Mouse (Mus musculus): ENCODE data around the gene Ddost. TPM values are rescaled to one million over a fixed set of nuclear protein-coding genes. Genes with fewer than 3 reads are reported as not detected.

Gene Ddost
- polyA plus RNA-seq, 1 experiment from 2014 or later, result 269 TPM

- 61% methylated on average over 7 of the region's 7 CpGs for WGBS (ENCODE audit: insufficient replicate concordance)
- Histone ChIP-seq H3K27ac (ENCODE audit: low read depth, low read length) (no peak overlapping the region), H3K9me3 (replicated peaks; ENCODE audit: control insufficient read depth, low read length) (no peaks in the 10 kb centered on the region), H3K9ac (ENCODE audit: low read depth, low read length) (no peak overlapping the region), H3K36me3 (ENCODE audit: control insufficient read depth, insufficient read depth, low read length) (no peaks in the 10 kb centered on the region), H3K4me3 (ENCODE audit: low read depth, low read length) (no peak overlapping the region), H3K27me3 (ENCODE audit: control insufficient read depth, insufficient read depth, low read length) (peaks cover 11% of the 10 kb centered on the region; the same call in 1 of the 2 replicates), H3K4me2 (no peak overlapping the region), H3K4me1 (ENCODE audit: control insufficient read depth, insufficient read depth, low read length) (no peaks in the 10 kb centered on the region)
- no peak for ATAC-seq (replicated peaks; ENCODE audit: insufficient number of reproducible peaks, low FRiP score, low TSS enrichment)
Observed at GRCm38 (mm10) chr4:138278346-138278745, 26.2 kb upstream of the Ddost start.

GRCm38 (mm10) chr4:138282834-138283233, 21.7 kb upstream of the Ddost start:
- Histone ChIP-seq H3K27ac (ENCODE audit: low read depth, low read length) (no peak overlapping the region), H3K4me3 (ENCODE audit: low read depth, low read length) (no peak overlapping the region), H3K9ac (ENCODE audit: low read depth, low read length) (no peak overlapping the region), H3K4me1 (ENCODE audit: control insufficient read depth, insufficient read depth, low read length) (no peaks in the 10 kb centered on the region), H3K9me3 (replicated peaks; ENCODE audit: control insufficient read depth, low read length) (no peaks in the 10 kb centered on the region), H3K36me3 (ENCODE audit: control insufficient read depth, insufficient read depth, low read length) (no peaks in the 10 kb centered on the region), H3K4me2 (no peak overlapping the region), H3K27me3 (ENCODE audit: control insufficient read depth, insufficient read depth, low read length) (0 out of 2 replicates have a peak, but pooled peaks cover 3% of the 10 kb centered on the region)
- WGBS (ENCODE audit: insufficient replicate concordance), result 22% methylated on average over 4 of the region's 4 CpGs
- ATAC-seq (replicated peaks; ENCODE audit: insufficient number of reproducible peaks, low FRiP score, low TSS enrichment), result no peak

GRCm38 (mm10) chr4:138286411-138286810, 18.1 kb upstream of the Ddost start:
- H3K9ac ChIP-seq (ENCODE audit: low read depth, low read length), result no peak overlapping the region
- no peak overlapping the region for H3K4me2 ChIP-seq
- no peak for ATAC-seq (replicated peaks; ENCODE audit: insufficient number of reproducible peaks, low FRiP score, low TSS enrichment)
- no peak overlapping the region for H3K4me3 ChIP-seq (ENCODE audit: low read depth, low read length)
- H3K9me3 ChIP-seq (replicated peaks; ENCODE audit: control insufficient read depth, low read length), result no peaks in the 10 kb centered on the region
- 0 out of 2 replicates have a peak, but pooled peaks cover 3% of the 10 kb centered on the region for H3K27me3 ChIP-seq (ENCODE audit: control insufficient read depth, insufficient read depth, low read length)
- no peaks in the 10 kb centered on the region for H3K4me1 ChIP-seq (ENCODE audit: control insufficient read depth, insufficient read depth, low read length)
- no peaks in the 10 kb centered on the region for H3K36me3 ChIP-seq (ENCODE audit: control insufficient read depth, insufficient read depth, low read length)
- WGBS (ENCODE audit: insufficient replicate concordance), result 81% methylated on average over 12 of the region's 12 CpGs
- no peak overlapping the region for H3K27ac ChIP-seq (ENCODE audit: low read depth, low read length)

GRCm38 (mm10) chr4:138288691-138289090, 15.8 kb upstream of the Ddost start:
- H3K4me2 ChIP-seq, result no peak overlapping the region
- ATAC-seq (replicated peaks; ENCODE audit: insufficient number of reproducible peaks, low FRiP score, low TSS enrichment), result no peak
- no peak overlapping the region for H3K9ac ChIP-seq (ENCODE audit: low read depth, low read length)
- WGBS (ENCODE audit: insufficient replicate concordance), result 73% methylated on average over 7 of the region's 7 CpGs
- H3K9me3 ChIP-seq (replicated peaks; ENCODE audit: control insufficient read depth, low read length), result no peaks in the 10 kb centered on the region
- no peak overlapping the region for H3K4me3 ChIP-seq (ENCODE audit: low read depth, low read length)
- 0 out of 2 replicates have a peak, but pooled peaks cover 3% of the 10 kb centered on the region for H3K27me3 ChIP-seq (ENCODE audit: control insufficient read depth, insufficient read depth, low read length)
- no peaks in the 10 kb centered on the region for H3K36me3 ChIP-seq (ENCODE audit: control insufficient read depth, insufficient read depth, low read length)
- H3K4me1 ChIP-seq (ENCODE audit: control insufficient read depth, insufficient read depth, low read length), result no peaks in the 10 kb centered on the region
- H3K27ac ChIP-seq (ENCODE audit: low read depth, low read length), result no peak overlapping the region

GRCm38 (mm10) chr4:138292028-138292427, 12.5 kb upstream of the Ddost start:
- Histone ChIP-seq H3K4me3 (ENCODE audit: low read depth, low read length) (no peak overlapping the region), H3K36me3 (ENCODE audit: control insufficient read depth, insufficient read depth, low read length) (no peaks in the 10 kb centered on the region), H3K27me3 (ENCODE audit: control insufficient read depth, insufficient read depth, low read length) (0 out of 2 replicates have a peak, but pooled peaks cover 3% of the 10 kb centered on the region), H3K9ac (ENCODE audit: low read depth, low read length) (no peak overlapping the region), H3K27ac (ENCODE audit: low read depth, low read length) (no peak overlapping the region), H3K4me1 (ENCODE audit: control insufficient read depth, insufficient read depth, low read length) (no peaks in the 10 kb centered on the region), H3K4me2 (no peak overlapping the region), H3K9me3 (replicated peaks; ENCODE audit: control insufficient read depth, low read length) (no peaks in the 10 kb centered on the region)
- ATAC-seq (replicated peaks; ENCODE audit: insufficient number of reproducible peaks, low FRiP score, low TSS enrichment), result no peak
- 79% methylated on average over 13 of the region's 13 CpGs for WGBS (ENCODE audit: insufficient replicate concordance)

GRCm38 (mm10) chr4:138293261-138293948, 11.1 kb upstream of the Ddost start:
- no peak overlapping the region for H3K27ac ChIP-seq (ENCODE audit: low read depth, low read length)
- no peaks in the 10 kb centered on the region for H3K9me3 ChIP-seq (replicated peaks; ENCODE audit: control insufficient read depth, low read length)
- no peaks in the 10 kb centered on the region for H3K4me1 ChIP-seq (ENCODE audit: control insufficient read depth, insufficient read depth, low read length)
- H3K4me2 ChIP-seq, result no peak overlapping the region
- no peak overlapping the region for H3K4me3 ChIP-seq (ENCODE audit: low read depth, low read length)
- no peak overlapping the region for H3K9ac ChIP-seq (ENCODE audit: low read depth, low read length)
- 0 out of 2 replicates have a peak, but pooled peaks cover 3% of the 10 kb centered on the region for H3K27me3 ChIP-seq (ENCODE audit: control insufficient read depth, insufficient read depth, low read length)
- ATAC-seq (replicated peaks; ENCODE audit: insufficient number of reproducible peaks, low FRiP score, low TSS enrichment), result no peak
- H3K36me3 ChIP-seq (ENCODE audit: control insufficient read depth, insufficient read depth, low read length), result no peaks in the 10 kb centered on the region
- WGBS (ENCODE audit: insufficient replicate concordance), result 77% methylated on average over 18 of the region's 18 CpGs

- no peaks in the 10 kb centered on the region for H3K4me1 ChIP-seq (ENCODE audit: control insufficient read depth, insufficient read depth, low read length)
- ATAC-seq (replicated peaks; ENCODE audit: insufficient number of reproducible peaks, low FRiP score, low TSS enrichment), result no peak
- H3K36me3 ChIP-seq (ENCODE audit: control insufficient read depth, insufficient read depth, low read length), result no peaks in the 10 kb centered on the region
Observed at GRCm38 (mm10) chr4:138293949-138294550, 10.5 kb upstream of the Ddost start.

GRCm38 (mm10) chr4:138301271-138301780, 3.2 kb upstream of the Ddost start:
- Histone ChIP-seq H3K9ac (ENCODE audit: low read depth, low read length) (no peak overlapping the region), H3K9me3 (replicated peaks; ENCODE audit: control insufficient read depth, low read length) (no peaks in the 10 kb centered on the region), H3K36me3 (ENCODE audit: control insufficient read depth, insufficient read depth, low read length) (no peaks in the 10 kb centered on the region), H3K4me3 (ENCODE audit: low read depth, low read length) (no peak overlapping the region), H3K27ac (ENCODE audit: low read depth, low read length) (no peak overlapping the region), H3K27me3 (ENCODE audit: control insufficient read depth, insufficient read depth, low read length) (no peaks in the 10 kb centered on the region), H3K4me2 (no peak overlapping the region), H3K4me1 (ENCODE audit: control insufficient read depth, insufficient read depth, low read length) (peaks cover 16% of the 10 kb centered on the region)
- WGBS (ENCODE audit: insufficient replicate concordance), result 76% methylated on average over 10 of the region's 10 CpGs
- no peak for ATAC-seq (replicated peaks; ENCODE audit: insufficient number of reproducible peaks, low FRiP score, low TSS enrichment)

More at GRCm38 (mm10) chr4:138293949-138294550, 10.5 kb upstream of the Ddost start:
- no peak overlapping the region for H3K4me2 ChIP-seq
- 79% methylated on average over 10 of the region's 14 CpGs for WGBS (ENCODE audit: insufficient replicate concordance)
- 0 out of 2 replicates have a peak, but pooled peaks cover 2% of the 10 kb centered on the region for H3K27me3 ChIP-seq (ENCODE audit: control insufficient read depth, insufficient read depth, low read length)
- H3K9me3 ChIP-seq (replicated peaks; ENCODE audit: control insufficient read depth, low read length), result no peaks in the 10 kb centered on the region
- H3K27ac ChIP-seq (ENCODE audit: low read depth, low read length), result no peak overlapping the region
- no peak overlapping the region for H3K9ac ChIP-seq (ENCODE audit: low read depth, low read length)
- H3K4me3 ChIP-seq (ENCODE audit: low read depth, low read length), result no peak overlapping the region

Data from heart, embryonic 11.5 days (tissue).